Mouse (Mus musculus): ENCODE measurements around the gene Snapin.

The Snapin gene

DNA sequence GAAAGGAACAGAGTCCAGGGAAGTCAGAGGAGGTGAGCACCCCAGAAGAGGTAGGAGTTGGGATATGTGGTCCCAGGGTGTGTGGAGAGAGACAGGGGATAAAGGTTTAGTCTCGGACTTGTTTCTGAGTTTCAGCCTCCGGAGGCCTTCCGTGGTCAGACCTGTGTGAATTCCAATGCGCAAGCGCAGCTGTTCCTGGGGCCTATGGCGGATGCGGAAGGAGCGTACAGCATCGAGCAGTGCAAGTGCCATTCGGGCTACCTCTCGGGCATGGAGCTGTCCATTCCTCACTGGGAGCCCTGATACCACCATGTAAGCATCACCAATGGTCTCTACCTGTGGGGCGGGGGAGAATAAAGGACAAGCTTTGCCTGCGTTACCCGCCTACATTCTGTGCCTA is 35.9 kb downstream of the Snapin start:
- DNase-seq (ENCODE audit: low spot score in 2 of 2): no peak

DNA sequence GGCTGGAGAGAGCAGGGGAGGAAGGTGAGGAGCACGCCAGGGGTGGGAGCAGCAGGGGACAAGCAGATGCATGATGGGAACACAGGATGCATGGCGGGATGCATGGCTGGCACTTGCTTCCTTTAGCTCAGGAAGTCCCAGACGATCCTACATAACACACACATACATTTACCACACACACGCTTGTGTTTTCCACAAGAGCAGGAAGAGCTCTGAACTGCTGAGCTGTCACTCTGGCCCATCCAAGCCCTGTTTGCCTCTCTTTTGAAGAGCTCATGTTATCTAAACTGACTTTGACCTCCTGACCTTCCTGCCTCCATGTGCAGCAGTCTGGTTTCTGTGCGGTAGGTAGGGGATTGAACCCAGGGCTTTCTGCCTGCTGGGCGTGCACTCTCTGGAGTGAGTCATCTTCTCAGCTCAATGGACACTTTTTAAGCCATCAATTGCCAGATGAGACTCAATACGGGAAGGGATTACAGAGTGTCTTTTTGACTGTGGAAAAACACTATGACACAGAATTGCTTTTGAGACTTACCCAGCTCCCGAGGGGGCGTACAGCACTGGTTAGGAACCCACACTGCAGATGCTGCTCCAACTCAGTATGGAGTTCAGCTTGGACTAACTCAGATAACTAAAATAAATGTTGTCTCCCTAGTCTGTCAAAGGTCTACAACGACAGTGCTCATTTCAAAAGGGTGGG is 39.3 kb downstream of the Snapin start:
- no peak for DNase-seq (ENCODE audit: low spot score in 2 of 2)

DNA sequence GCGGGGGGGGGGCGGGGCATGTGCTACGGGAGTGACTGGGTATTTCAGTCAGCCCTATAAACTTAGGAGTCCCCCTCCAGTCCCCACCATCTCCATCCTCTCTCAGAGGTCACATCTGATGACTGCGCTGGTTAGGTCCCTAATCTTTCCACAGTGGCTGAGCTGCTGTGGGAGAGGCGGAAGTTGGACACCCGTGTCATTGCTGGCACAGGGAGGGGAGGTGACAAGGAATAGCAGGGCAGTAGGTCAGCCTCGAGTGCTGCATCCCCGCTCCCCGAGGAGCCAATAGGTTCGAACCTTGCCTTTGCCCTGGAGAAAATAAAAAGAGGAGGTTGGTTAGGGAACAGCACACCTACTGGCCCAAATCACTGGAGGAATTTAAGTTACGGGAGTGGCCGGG is 40.0 kb downstream of the Snapin start:
- no peak for DNase-seq (ENCODE audit: low spot score in 2 of 2)

DNA sequence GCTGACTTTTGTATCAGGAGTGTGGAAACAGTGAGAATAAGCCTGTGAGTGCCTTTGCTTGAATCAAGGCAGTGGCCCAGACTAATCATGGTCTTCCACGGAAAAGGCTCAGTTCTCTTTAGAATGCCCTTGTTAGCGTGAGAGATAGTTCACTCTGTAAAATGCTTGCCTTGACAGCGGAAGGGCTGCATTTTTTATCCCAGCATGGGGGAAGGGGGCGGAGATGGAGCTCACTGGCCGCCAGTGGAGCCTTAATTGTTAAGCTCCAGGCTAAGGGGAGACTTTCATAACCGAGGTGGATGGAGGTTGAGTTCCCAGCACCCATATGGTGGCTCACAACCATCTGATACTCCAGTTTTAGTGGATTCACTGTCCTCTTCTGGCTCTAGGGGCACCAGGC is 42.2 kb downstream of the Snapin start:
- no peak for DNase-seq (ENCODE audit: low spot score in 2 of 2)

DNA sequence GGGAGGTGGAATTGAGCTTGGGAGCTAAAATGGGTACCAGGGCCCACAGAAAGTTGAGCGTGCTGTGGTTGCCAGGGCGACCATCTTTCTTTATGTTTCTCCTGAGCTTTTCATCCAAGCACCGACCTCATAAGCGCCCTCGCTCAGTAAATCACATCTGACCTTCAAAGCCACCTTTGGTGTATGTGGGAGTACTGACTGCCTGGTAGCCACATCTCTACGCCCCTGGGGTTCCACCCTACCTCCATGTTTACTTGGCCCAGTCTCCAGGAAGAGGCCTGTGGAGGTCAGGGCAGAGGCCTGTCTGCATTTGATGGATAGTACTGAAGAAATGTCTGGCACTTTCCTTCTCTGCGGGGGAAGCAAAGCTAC is 43.7 kb downstream of the Snapin start:
- no peak for DNase-seq (ENCODE audit: low spot score in 2 of 2)

DNA sequence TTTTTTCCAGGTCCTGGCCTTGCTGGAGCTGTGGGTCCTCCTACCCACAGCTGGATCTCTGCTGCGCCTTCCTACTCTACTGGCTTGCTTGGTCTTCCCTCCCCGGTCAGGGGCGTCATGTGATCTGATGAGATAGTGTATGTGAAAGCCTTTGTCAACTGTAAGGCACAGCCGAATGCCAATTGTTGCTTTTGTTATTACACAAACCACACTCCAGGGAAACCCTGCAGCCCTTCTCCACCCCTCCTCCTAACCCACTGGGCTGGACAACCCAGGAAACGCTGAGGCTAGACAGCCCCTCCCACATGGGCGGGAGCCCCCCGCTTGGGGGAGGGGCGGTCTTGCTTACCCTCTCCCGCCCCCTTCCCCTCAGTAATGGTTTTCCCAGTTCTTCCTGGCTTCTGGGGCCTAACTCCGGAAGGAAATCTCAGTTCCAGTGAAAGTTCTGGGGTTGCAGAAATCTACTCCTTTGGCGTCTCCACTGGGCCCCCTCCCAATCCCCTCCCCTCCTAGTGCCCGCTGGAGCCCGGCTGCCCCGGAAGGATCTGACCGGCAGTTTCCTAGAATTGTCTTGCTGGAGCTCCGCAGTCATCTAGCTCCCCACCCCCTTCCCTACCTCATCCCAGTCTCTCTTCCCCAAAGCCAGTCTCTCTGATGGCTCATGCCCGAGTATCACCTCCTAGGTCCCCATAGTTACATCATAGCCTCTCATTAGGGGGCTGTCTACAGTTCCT is 44.3 kb downstream of the Snapin start:
- peak; percentile 46 to 49 for DNase-seq (ENCODE audit: low spot score in 2 of 2)

DNA sequence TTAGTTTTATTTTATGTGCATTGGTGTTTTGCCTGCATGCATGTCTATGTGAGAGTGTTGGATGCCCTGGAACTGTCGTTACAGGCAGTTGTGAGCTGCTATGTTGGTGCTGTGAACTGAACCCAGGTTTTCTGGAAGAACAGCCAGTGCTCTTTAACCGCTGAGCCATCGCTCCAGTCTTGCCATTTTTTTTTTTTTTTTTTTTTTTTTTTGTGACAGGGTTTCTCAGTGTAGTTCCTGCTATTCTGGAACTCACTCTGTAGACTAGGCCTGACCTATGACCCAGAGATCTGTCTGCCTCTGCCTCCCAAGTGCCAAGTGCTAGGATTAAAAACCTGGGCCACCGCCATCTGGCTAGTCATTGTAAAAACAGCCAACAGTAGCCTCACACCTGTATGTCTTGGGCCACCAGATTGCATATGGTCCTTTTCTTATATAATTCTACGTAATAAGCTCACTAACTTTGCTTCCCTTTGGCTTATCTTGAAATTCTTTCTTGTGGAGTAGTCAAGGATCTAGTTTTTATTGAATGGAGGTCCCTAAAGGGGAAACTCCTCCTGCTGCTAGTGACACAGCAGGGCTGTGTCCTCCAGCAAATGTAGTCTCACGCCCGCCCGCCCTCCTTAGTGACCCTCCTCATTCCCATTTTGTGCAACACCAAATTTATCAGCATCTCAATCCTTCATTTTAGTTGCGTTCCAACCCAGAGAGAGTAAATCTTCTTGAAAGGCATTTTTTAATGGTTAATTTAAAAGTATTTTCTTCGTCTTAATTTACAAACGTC is 45.2 kb downstream of the Snapin start:
- no peak for DNase-seq (ENCODE audit: low spot score in 2 of 2)

DNA sequence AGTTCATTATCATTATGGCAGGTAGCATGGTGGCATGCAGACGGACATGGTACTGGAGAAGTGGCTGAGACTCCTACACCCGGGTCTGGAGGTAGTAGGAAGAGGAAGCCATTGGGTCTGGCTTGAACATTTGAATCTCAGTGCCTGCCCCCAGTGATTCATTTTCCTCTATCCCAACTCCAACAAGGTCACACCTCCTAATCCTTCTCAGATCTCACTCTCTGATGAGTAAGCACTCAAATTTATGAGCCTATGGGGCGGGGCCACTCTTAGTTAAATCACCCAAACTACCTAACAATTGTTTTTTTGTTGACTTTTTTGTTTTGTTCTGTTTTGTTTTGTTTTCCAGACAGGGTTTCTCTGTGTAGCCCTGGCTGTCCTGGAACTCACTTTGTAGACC is 46.9 kb downstream of the Snapin start:
- DNase-seq (ENCODE audit: low spot score in 2 of 2): no peak

DNA sequence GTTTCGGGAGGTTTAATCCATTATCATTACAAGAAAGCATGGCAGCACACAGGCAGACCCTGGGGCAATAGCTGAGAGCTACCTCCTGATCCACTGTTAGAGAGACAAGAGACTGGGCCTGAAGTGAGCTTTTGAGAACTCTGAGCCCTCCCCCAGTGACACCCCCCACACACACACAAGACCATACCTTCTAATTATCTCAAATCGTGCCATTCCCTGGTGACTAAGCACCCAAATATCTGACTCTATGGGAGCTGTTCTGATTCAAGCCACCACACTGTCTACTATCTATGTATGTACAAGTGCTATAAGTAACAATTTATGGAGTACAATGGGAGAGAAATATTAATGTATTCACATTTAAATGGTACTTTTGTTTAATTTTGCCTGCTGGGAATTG is 50.1 kb downstream of the Snapin start:
- DNase-seq (ENCODE audit: low spot score in 2 of 2): no peak

Measured in spleen, postnatal 36 days (tissue).